Mouse (Mus musculus) gastrocnemius, postnatal 36 days (tissue): ENCODE data around the gene Olfr125. TPM values are rescaled to one million over a fixed set of nuclear protein-coding genes. Genes with fewer than 3 reads are reported as not detected.

ENCODE experiments used
- DNase-seq, 2 experiments: peaks; one replicate each; pipeline ENCODE4 v3.0.0; 2022
- intact Hi-C: fragments of 180-260 bp; cut with DNase I; formaldehyde crosslinking; loops from one replicate; pipeline ENCODE4 v1.15.1; 2025
- long read RNA-seq, 2 experiments: library from polyadenylated mRNA; stranded (forward); transcript quantifications; one replicate each; pipeline ENCODE4 v2.0.0; 2021
- total RNA-seq, 2 experiments: library from RNA; stranded (reverse); gene quantifications; 2 replicates each; pipeline ENCODE4 v1.2.3; 2021

Gene Olfr125
- not detected for total RNA-seq
- long read RNA-seq, experiment 1 = 0 reads
- long read RNA-seq, experiment 2 = 0 reads

GRCm38 (mm10) chr17:37832649-37833048, at the start of gene Olfr125:
TSS of gene Olfr125 (plus strand) at chr17:37832949.
- intact Hi-C loops = no loop called here
- DNase-seq = no peak

DNA sequence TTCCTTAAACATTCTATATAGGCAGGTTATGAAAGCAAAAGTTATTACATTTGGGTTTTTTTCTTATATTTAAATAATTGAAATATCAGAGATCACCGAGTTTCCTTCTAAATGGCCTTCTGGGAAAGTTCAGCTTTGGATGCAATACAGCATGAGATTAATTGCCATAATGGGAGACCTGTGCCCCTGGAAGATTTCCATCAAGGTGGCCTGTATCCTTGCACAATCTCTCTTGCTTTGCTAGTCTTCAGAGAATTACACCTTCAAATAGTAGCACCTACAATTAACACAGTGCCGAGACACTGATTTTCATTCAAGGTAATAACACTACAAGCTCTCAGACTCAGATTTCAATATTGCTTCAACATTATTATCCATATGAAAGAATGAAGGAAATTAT, 39.5 kb upstream of the Olfr125 start, which contains the start of gene Olfr123:
Gene Olfr123 (plus strand): TSS at position 301 of the 400 bp plus-strand sequence.
- DNase-seq = no peak
- intact Hi-C loops = no loop called here

DNA sequence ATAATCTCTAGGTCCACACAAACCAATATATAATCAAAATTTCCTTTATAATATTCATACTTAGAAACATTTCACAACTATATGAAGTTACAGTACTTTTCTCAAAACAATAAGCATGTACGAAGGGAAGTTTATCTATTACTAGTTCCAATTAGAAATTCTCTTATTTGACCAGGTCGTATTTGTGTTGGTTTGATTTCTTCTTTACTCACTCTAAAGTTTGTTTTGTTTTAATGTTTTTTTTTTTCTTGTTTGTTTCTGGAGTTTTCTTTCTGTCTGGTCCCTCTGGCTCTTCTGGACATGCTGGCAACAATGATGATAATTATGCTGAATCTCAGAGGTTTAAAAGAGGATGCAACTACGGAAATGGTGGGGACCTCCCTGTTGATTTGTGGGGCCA, 33.2 kb upstream of the Olfr125 start, which contains the start of gene Olfr124:
Gene Olfr124 (plus strand): TSS at position 301 of the 400 bp plus-strand sequence.
- DNase-seq = no peak
- intact Hi-C loops = no loop called here

- intact Hi-C loops = no loop called here
Observed at GRCm38 (mm10) chr17:37847183-37847582, 14.4 kb downstream of the Olfr125 start, which contains the start of gene Olfr126. TSS of gene Olfr126 (plus strand) at chr17:37847483.

DNA sequence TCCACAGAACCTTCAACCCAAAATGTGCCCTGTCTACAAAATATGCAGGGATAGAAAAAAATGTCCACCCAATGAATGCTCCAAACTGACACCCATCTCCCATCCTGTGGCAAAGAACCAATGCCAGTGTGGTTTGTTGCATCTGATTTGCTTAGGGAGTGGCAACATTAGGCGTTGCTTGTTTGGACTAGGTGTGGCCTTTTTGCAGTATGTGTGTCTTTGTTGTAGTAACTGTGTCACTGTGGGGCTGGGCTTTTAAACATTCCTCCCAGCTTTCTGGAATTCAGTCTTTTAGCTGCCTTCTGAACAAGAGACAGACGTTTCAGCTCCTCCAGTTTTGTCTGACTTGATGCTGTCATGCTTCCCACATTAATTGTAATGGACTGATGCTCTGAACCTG, 31.2 kb downstream of the Olfr125 start:
- intact Hi-C loops = no loop called here

More at GRCm38 (mm10) chr17:37847183-37847582, 14.4 kb downstream of the Olfr125 start, which contains the start of gene Olfr126:
- no peak for DNase-seq

DNA sequence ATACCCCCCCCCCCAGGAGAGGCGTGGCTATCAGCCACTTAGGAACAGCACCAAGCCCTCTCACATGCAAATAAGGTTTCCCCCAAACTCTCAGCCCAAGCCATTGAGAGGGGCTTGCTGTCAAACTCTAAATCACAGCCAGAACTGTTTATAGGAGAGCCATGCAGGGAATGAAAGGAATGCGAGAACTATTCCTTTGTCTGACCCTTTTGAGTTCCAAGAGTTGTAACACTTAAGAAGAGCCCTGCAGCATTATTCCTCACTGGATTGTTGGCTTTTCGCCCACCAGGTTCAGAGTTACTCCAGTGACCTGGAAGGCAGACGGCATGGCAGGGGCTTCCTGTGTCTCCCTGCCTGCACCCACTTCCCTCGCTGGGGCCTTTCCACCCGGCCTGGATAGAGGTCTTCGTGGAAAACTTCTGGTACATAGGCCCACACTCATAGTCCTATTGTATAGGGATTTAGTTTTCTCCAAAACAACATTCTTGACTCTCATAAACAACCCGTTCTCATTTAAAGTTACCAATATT, 37.0 kb downstream of the Olfr125 start:
- intact Hi-C loops = no loop called here

More for the DNA sequence above, 31.2 kb downstream of the Olfr125 start:
- DNase-seq = no peak

DNA sequence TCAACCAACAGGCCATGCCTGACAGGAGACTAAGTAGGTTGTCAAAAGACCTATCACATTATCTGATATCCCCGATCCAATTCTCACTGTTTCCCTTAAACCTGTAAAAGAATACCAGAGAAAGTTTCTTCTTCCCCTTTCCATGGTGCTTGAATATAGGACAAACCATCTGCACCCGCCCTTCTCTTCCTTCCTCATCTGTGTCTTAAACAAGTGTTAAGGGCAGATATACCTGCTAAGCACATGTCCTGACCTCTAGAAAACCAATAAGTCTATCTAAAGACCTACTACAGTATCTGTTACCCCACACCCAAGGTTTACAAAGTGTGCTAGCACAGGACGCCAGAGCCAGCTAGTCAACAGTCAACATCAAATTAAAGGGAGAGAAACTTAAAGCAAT, 41.1 kb downstream of the Olfr125 start:
- intact Hi-C loops = no loop called here
- no peak for DNase-seq

More for the DNA sequence above, 37.0 kb downstream of the Olfr125 start:
- DNase-seq = no peak

Other genes with a start within 250 kb of the Olfr125 start
- not detected for gene Olfr114, start 240.2 kb upstream of the Olfr125 start, total RNA-seq
- gene Olfr115, start 205.8 kb upstream of the Olfr125 start, total RNA-seq = not detected
- gene Olfr116, start 205.8 kb upstream of the Olfr125 start, total RNA-seq = not detected
- gene Olfr117, start 169.2 kb upstream of the Olfr125 start, total RNA-seq = not detected
- gene Olfr118, start 166.0 kb upstream of the Olfr125 start, total RNA-seq = not detected
- gene Olfr119, start 136.4 kb upstream of the Olfr125 start, total RNA-seq = not detected
- not detected for gene Olfr120, start 111.1 kb upstream of the Olfr125 start, total RNA-seq
- not detected for gene Olfr121, start 84.1 kb upstream of the Olfr125 start, total RNA-seq
- gene Olfr122, start 64.3 kb upstream of the Olfr125 start, total RNA-seq = not detected
- gene Olfr123, start 39.4 kb upstream of the Olfr125 start, total RNA-seq = not detected
- gene Olfr124, start 33.1 kb upstream of the Olfr125 start, total RNA-seq = not detected
- gene Olfr126, start 14.5 kb downstream of the Olfr125 start, total RNA-seq = not detected
- gene Olfr127, start 67.5 kb downstream of the Olfr125 start, total RNA-seq = not detected
- gene Olfr128, start 87.6 kb downstream of the Olfr125 start, total RNA-seq = not detected
- not detected for gene Olfr761, start 120.1 kb downstream of the Olfr125 start, total RNA-seq
- gene Olfr129, start 227.1 kb downstream of the Olfr125 start, total RNA-seq = not detected
- gene Olfr130, start 231.0 kb downstream of the Olfr125 start, total RNA-seq = not detected